Mouse (Mus musculus) left cerebral cortex, postnatal 10 days (tissue): ENCODE data around the gene Pspc1. TPM values are rescaled to one million over a fixed set of nuclear protein-coding genes. Genes with fewer than 3 reads are reported as not detected.

Experiments
- DNase-seq, 2 experiments: peaks; one replicate each; pipeline ENCODE4 v3.0.0; 2021 to 2022; ENCODE audit warnings: low spot score in 2 of 2, mixed read lengths in 1 of 2; ENCODE audit errors: extremely low spot score in 1 of 2
- intact Hi-C: fragments of 180-260 bp; cut with DNase I; formaldehyde crosslinking; loops from one replicate; pipeline ENCODE4 v1.15.1; 2025
- total RNA-seq, 2 experiments: library from RNA; stranded (reverse); gene quantifications; 2 replicates each; pipeline ENCODE4 v1.2.3; 2021

The Pspc1 gene
- total RNA-seq, 2 experiments from 2014 or later, result 70.5 to 80.4 TPM

DNA sequence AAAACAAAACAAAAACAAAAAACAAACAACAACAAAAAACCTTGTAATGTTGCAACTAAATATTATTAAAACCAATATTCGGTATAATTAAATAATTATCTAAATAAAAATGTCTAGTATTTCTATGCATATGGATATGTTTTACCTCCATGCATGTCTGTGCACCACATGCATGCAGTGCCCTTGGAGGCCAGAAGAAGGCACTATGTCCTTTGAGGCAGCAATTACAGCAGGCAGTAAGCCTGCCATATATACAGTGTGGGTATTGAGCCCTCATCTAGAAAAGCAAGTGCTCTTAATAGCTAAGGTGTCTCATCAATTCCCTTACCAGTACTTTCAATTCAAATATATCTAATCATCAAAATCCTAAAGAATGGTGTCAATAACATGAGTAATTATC lies 37.9 kb downstream of the Pspc1 start:
- intact Hi-C loops, result no loop called here
- DNase-seq, result no peak

DNA sequence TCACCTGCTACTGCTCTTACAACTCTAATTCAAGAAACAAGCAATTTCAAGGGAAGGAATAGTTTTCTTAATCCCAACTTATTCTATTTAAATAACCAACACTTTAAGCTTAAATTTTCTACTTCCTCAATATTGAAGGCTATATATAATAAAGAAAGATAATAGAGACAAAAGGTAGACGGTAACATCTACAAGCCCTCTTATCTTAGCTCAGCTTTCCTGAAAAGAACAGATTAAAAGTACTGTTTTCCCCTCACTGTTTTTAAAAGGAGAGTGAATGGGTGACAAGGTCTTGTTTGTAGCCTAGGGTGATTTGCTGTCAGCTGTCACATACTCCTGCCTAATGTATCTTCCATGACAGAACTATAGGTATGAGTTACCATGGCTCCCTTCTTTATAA lies 51.6 kb downstream of the Pspc1 start:
- no peak for DNase-seq

DNA sequence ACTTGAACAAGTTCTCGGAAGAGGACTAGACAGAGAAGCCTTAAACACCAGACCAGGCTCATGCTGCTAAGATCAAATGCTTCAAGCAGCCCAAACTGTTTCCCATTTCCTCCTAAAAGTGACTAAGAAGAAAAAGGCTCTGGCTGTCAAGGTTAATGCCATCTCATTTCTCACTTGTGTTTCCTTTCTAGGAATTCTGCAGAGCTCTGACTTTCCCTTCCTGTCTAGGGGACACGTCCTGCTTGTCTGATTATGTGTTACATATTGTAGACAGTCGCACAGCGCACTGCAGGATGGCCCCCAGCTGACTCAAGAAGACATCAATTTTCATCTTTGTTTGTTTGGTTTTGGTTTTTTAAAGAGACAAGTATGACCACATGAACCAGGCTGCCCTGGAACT lies 72.4 kb downstream of the Pspc1 start:
- intact Hi-C loops, result no loop called here

More for the DNA sequence above, 51.6 kb downstream of the Pspc1 start:
- intact Hi-C loops, result no loop called here

DNA sequence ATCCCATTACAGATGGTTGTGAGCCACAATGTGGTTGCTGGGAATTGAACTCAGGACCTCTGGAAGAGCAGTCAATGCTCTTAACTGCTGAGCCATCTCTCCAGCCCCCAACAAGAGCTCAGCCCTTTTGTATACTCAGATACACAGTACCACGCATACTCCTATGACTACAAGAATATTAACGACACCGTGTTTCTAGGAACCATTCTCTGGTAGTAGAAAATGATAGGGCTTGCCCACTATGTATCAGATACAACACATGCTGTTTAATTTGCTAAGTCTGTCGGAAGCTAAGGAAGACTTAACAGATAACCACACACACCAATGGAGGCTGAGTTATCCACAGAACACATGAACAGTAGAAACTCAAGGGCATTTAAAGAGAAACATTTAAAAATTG lies 75.5 kb downstream of the Pspc1 start:
- intact Hi-C loops, result no loop called here
- DNase-seq, result no peak

More for the DNA sequence above, 72.4 kb downstream of the Pspc1 start:
- no peak for DNase-seq

DNA sequence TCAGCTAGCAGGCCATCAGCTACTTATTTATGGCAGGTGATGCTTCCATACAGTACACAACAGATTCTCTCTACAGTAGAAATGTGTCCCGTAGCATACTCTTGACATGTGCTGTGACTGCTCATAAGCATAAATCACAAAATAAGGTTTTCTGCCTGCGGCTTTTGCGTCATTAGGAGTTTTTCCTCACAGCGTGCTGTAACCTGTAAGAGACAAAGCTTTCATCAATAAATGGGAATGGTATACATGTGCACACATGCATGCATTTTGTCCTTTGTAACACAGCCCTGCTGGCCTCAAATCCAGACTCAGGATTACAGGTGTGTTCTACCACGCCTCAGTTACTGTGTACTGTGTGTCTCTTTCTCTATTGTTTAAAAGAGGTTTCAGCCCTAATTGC lies 80.3 kb downstream of the Pspc1 start:
- no peak for DNase-seq
- intact Hi-C loops, result loop anchor here (5.0 to 10.0 kb wide), 2 partner anchors 94 to 247 kb away; no protein-coding TSS in a partner anchor

DNA sequence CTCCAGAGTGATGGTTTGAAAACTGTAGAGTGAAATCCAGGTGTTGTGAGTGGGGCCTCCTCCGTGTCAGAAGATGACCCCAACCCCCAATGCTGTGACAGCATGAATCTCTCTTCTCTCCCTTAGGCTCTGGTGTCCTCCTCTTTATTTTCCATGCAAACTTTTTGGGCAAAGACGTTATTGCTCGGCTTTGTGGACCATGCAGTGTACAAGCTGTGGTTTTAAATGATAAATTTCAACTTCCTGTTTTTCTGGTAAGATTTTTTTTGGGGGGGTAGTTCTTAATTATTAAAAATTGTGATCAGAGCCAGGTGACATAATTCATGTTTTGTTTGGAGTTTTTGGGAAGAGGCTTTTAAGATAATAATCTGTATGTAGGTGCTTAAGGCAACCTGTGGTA lies 82.6 kb downstream of the Pspc1 start:
- no peak for DNase-seq
- intact Hi-C loops, result loop anchor here (5.0 to 10.0 kb wide), 2 partner anchors 97 to 249 kb away; no protein-coding TSS in a partner anchor

DNA sequence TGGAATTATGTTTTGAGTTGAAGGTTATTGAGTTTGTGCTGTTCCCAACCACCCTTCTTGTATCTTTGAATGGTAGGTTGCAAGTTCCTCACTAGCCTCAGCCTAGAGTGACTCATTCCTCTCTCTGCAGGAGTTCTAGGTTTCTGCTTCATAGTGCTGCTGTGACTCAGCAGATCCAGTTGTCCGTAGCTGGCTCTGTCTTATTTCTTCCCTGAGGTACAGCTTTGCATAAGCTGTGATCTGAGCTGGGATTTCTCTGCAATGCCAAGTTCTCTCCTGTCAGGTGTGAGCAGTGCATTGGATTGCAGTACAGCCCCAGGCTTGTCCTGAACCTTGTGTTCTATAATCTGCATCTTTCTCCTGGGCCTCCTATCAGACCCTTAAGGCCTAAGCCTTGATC lies 88.3 kb downstream of the Pspc1 start:
- no peak for DNase-seq
- intact Hi-C loops, result loop anchor here (10.0 kb wide), 1 partner anchor 255 kb away; no protein-coding TSS in a partner anchor

DNA sequence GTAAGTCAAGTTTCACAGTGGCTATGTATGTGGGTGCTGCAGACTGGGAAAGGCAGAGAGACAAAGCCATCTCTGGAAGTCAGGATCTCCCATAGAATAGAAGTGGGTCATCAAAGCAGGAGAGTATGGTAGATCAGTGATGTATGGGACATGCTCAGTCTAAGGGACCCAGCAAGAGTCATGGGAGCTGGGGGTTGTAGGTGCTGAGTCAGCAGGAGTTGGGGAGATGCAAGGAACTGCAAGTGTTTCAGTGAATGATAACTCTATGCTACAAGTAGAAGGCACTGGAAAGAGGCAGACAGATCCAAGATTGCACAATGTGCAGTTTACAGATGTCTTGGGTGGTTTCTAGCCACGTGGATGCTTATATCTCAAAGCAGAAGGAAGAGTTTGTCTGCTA lies 89.0 kb downstream of the Pspc1 start:
- DNase-seq, result no peak
- intact Hi-C loops, result no loop called here

DNA sequence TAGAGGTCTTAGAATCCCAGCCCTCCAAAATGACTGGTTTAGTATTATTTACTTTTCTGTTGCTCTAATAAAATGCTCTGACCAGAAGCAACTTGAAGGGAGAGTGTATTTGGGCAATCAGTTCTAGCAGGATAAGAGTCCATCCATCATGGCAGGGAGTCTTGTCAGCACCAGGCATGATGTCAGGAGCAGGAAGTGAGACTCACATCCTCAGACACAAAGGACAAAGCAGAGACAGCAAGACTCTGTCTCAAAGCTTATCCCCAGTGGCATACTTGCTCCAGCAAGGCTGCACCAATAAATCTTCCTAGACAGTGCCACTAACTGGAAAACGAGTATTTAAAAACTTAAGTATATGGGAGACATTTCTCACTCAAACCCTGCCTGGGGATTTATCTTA lies 92.7 kb downstream of the Pspc1 start:
- intact Hi-C loops, result no loop called here
- no peak for DNase-seq

Other genes starting within 250 kb of the Pspc1 start
- gene Cenpj, start 202.9 kb downstream of the Pspc1 start, total RNA-seq, result 1 to 10 TPM; 3.9 to 4.5 TPM
- 1 to 10 TPM; 1.8 to 3.6 TPM for gene Parp4, start 202.7 kb downstream of the Pspc1 start, total RNA-seq
- 10 to 100 TPM; 48.1 to 56.7 TPM for gene Mphosph8, start 110.1 kb downstream of the Pspc1 start, total RNA-seq
- 10 to 100 TPM; 27.0 to 27.2 TPM for gene Zmym5, start 33.4 kb upstream of the Pspc1 start, total RNA-seq
- 10 to 100 TPM; 82.9 to 88.8 TPM for gene Zmym2, start 108.3 kb upstream of the Pspc1 start, total RNA-seq